Mouse (Mus musculus) forebrain, embryonic 16.5 days (tissue): ENCODE data around the gene Peg10. TPM values are rescaled to one million over a fixed set of nuclear protein-coding genes. Genes with fewer than 3 reads are reported as not detected.
A peak's percentile ranks its signal among the peaks of the same experiment; 100 is the strongest.

ENCODE experiments used
- ATAC-seq: fragments of 200-750 bp; cut with Nextera tagmentation; 2 replicates; pipeline ENCODE4 v1.8.0; 2017; ENCODE audit warnings: mild to moderate bottlenecking, moderate library complexity
- H3K27ac ChIP-seq: fragments of 300-500 bp; sonication (generic); 2 replicates; pipeline ENCODE4 v1.5.1; 2014; ENCODE audit warnings: low read length, control low read depth
- H3K27me3 ChIP-seq: fragments of 300-500 bp; sonication (generic); replicated peaks from 2 replicates; pipeline ENCODE4 v1.6.1; 2014; ENCODE audit warnings: low read length; ENCODE audit not compliant: control insufficient read depth, insufficient read depth
- H3K36me3 ChIP-seq: fragments of 300-500 bp; sonication (generic); 2 replicates; pipeline ENCODE4 v1.6.1; 2014; ENCODE audit not compliant: control insufficient read depth, insufficient read depth
- H3K4me1 ChIP-seq: fragments of 300-500 bp; sonication (generic); replicated peaks from 2 replicates; pipeline ENCODE4 v1.6.1; 2014; ENCODE audit warnings: low read length; ENCODE audit not compliant: control insufficient read depth, insufficient read depth
- H3K4me2 ChIP-seq: fragments of 300-500 bp; sonication (generic); 2 replicates; pipeline ENCODE4 v1.6.1; 2014; ENCODE audit warnings: mild to moderate bottlenecking, low read length, control low read depth
- H3K4me3 ChIP-seq: fragments of 300-500 bp; sonication (generic); replicated peaks from 2 replicates; pipeline ENCODE4 v1.5.1; 2014; ENCODE audit warnings: mild to moderate bottlenecking, low read length, control low read depth
- H3K9ac ChIP-seq: fragments of 300-500 bp; sonication (generic); replicated peaks from 2 replicates; pipeline ENCODE4 v1.6.1; 2014; ENCODE audit warnings: low read depth, low read length, control low read depth
- H3K9me3 ChIP-seq: fragments of 300-500 bp; sonication (generic); 2 replicates; pipeline ENCODE4 v1.6.1; 2016; ENCODE audit warnings: low read length; ENCODE audit not compliant: control insufficient read depth
- WGBS: fragments of 180-500 bp; shearing (Covaris S2); extraction: QIAGEN DNeasy Blood & Tissue Kit; methylation state at CpG from one replicate; pipeline ENCODE4 v1.1.7; 2014; 5-methylcytosine and 5-hydroxymethylcytosine counted together
- polyA plus RNA-seq: library from polyadenylated mRNA; unstranded; fragments of >200 nt; fragmentation: Nextera tagmentation; extraction: Ambion mirVana; gene quantifications from 2 replicates; pipeline ENCODE4 v1.2.1, GENCODE M21; 2015

The Peg10 gene
- polyA plus RNA-seq, 1 experiment from 2014 or later: 5.0 TPM

- no peak overlapping the region for H3K27ac ChIP-seq
- peaks cover 6% of the 10 kb centered on the region; the same call in 1 of the 2 replicates for H3K4me1 ChIP-seq
- WGBS: 63% methylated on average over 15 of the region's 15 CpGs
- H3K9ac ChIP-seq: no peak overlapping the region
- H3K27me3 ChIP-seq: no peaks in the 10 kb centered on the region
- no peak for ATAC-seq
- no peaks in the 10 kb centered on the region for H3K36me3 ChIP-seq
- no peaks in the 10 kb centered on the region for H3K9me3 ChIP-seq
- no peak overlapping the region for H3K4me3 ChIP-seq
- no peak overlapping the region for H3K4me2 ChIP-seq
Observed at GRCm38 (mm10) chr6:4723998-4724757, 22.9 kb upstream of the Peg10 start.

GRCm38 (mm10) chr6:4728305-4728704 lies 18.8 kb upstream of the Peg10 start:
- no peak overlapping the region for H3K27ac ChIP-seq
- H3K36me3 ChIP-seq: no peaks in the 10 kb centered on the region
- H3K4me1 ChIP-seq: no peaks in the 10 kb centered on the region
- H3K9me3 ChIP-seq: no peaks in the 10 kb centered on the region
- 91% methylated on average over 2 of the region's 2 CpGs for WGBS
- H3K4me3 ChIP-seq: no peak overlapping the region
- H3K4me2 ChIP-seq: no peak overlapping the region
- ATAC-seq: no peak
- no peak overlapping the region for H3K9ac ChIP-seq
- H3K27me3 ChIP-seq: no peaks in the 10 kb centered on the region

- Histone ChIP-seq H3K4me3 (no peak overlapping the region), H3K36me3 (no peaks in the 10 kb centered on the region), H3K4me2 (no peak overlapping the region), H3K27me3 (no peaks in the 10 kb centered on the region), H3K9me3 (no peaks in the 10 kb centered on the region), H3K27ac (no peak overlapping the region), H3K9ac (no peak overlapping the region), H3K4me1 (peaks cover 3% of the 10 kb centered on the region)
- no peak for ATAC-seq
- 86% methylated on average over 8 of the region's 8 CpGs for WGBS
Observed at GRCm38 (mm10) chr6:4731675-4732074, 15.4 kb upstream of the Peg10 start.

GRCm38 (mm10) chr6:4733208-4733607 lies 13.9 kb upstream of the Peg10 start:
- no peaks in the 10 kb centered on the region for H3K27me3 ChIP-seq
- no peaks in the 10 kb centered on the region for H3K9me3 ChIP-seq
- 85% methylated on average over 8 of the region's 8 CpGs for WGBS
- no peak overlapping the region for H3K9ac ChIP-seq
- H3K4me1 ChIP-seq: peaks cover 11% of the 10 kb centered on the region
- no peak overlapping the region for H3K4me3 ChIP-seq
- no peak overlapping the region for H3K4me2 ChIP-seq
- no peaks in the 10 kb centered on the region for H3K36me3 ChIP-seq
- no peak overlapping the region for H3K27ac ChIP-seq
- ATAC-seq: no peak

GRCm38 (mm10) chr6:4736372-4736771 lies 10.7 kb upstream of the Peg10 start:
- Histone ChIP-seq H3K27ac (no peak overlapping the region), H3K9me3 (no peaks in the 10 kb centered on the region), H3K27me3 (no peaks in the 10 kb centered on the region), H3K9ac (no peak overlapping the region), H3K36me3 (no peaks in the 10 kb centered on the region), H3K4me3 (no peak overlapping the region), H3K4me2 (no peak overlapping the region), H3K4me1 (peaks cover 38% of the 10 kb centered on the region)
- ATAC-seq: no peak
- WGBS: 76% methylated on average over 9 of the region's 9 CpGs

GRCm38 (mm10) chr6:4738034-4738629 lies 9.0 kb upstream of the Peg10 start:
- Histone ChIP-seq H3K4me1 (peaks cover 41% of the 10 kb centered on the region), H3K9me3 (no peaks in the 10 kb centered on the region), H3K4me3 (no peak overlapping the region), H3K4me2 (peak overlapping the region; percentile 6; the same call in 1 of the 2 replicates), H3K36me3 (no peaks in the 10 kb centered on the region), H3K27ac (no peak overlapping the region), H3K9ac (no peak overlapping the region), H3K27me3 (no peaks in the 10 kb centered on the region)
- peak; percentile 26; the same call in 1 of the 2 replicates for ATAC-seq
- 17% methylated on average over 11 of the region's 11 CpGs for WGBS

GRCm38 (mm10) chr6:4738717-4739116 lies 8.4 kb upstream of the Peg10 start:
- Histone ChIP-seq H3K36me3 (no peaks in the 10 kb centered on the region), H3K9me3 (no peaks in the 10 kb centered on the region), H3K4me2 (0 out of 2 replicates have a peak overlapping the region, but pooled peaks have one; percentile 6), H3K4me1 (peaks cover 41% of the 10 kb centered on the region), H3K27ac (no peak overlapping the region), H3K4me3 (no peak overlapping the region), H3K9ac (no peak overlapping the region), H3K27me3 (no peaks in the 10 kb centered on the region)
- WGBS: 2% methylated on average over 2 of the region's 2 CpGs
- ATAC-seq: no peak

- Histone ChIP-seq H3K27me3 (no peaks in the 10 kb centered on the region), H3K27ac (no peak overlapping the region; the same call in none of the 2 replicates), H3K4me1 (peaks cover 38% of the 10 kb centered on the region), H3K4me3 (no peak overlapping the region), H3K9ac (0 out of 2 replicates have a peak overlapping the region, but pooled peaks have one; percentile 5), H3K4me2 (peak overlapping the region; percentile 36), H3K36me3 (no peaks in the 10 kb centered on the region), H3K9me3 (no peaks in the 10 kb centered on the region)
- 3% methylated on average over 13 of the region's 13 CpGs for WGBS
- peak; percentile 71 for ATAC-seq
Observed at GRCm38 (mm10) chr6:4739522-4740355, 7.4 kb upstream of the Peg10 start.

- no peaks in the 10 kb centered on the region for H3K27me3 ChIP-seq
- H3K4me3 ChIP-seq: no peak overlapping the region
- peak; percentile 55 for ATAC-seq
- peak overlapping the region; percentile 9; the same call in 1 of the 2 replicates for H3K4me2 ChIP-seq
- no peaks in the 10 kb centered on the region for H3K9me3 ChIP-seq
- no peak overlapping the region; the same call in 1 of the 2 replicates for H3K9ac ChIP-seq
- H3K36me3 ChIP-seq: no peaks in the 10 kb centered on the region
- 4% methylated on average over 6 of the region's 6 CpGs for WGBS
- H3K4me1 ChIP-seq: peaks cover 38% of the 10 kb centered on the region
- peak overlapping the region; percentile 47 for H3K27ac ChIP-seq
Observed at GRCm38 (mm10) chr6:4740511-4740910, 6.6 kb upstream of the Peg10 start.
